Mouse (Mus musculus): ENCODE measurements around the gene Gm20538. TPM values are rescaled to one million over a fixed set of nuclear protein-coding genes. Genes with fewer than 3 reads are reported as not detected.

The Gm20538 gene
- total RNA-seq, 2 experiments from 2014 or later, result not detected

DNA sequence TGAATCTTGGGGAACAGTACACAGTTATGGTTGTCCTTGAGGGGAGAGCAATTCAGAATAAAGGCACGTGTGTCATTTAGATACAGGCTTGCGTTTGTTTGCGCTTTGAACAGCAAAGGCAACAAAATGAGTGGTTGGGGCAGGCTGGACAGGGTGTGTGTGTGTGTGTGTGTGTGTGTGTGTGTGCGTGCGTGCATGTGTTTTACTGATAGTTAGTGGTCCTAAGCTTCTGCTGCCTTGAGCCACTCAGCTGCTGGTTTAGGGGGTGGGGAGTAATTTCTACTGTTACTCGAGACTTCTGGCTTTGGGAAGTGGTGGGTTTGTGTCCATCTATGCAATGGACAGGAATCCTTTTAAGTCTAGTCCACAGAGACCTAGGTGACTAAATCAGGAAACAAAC, 53.7 kb downstream of the Gm20538 start:
- no peak for DNase-seq (ENCODE audit: low spot score in 2 of 2)
- intact Hi-C loops (cut with DNase I), result no loop called here

DNA sequence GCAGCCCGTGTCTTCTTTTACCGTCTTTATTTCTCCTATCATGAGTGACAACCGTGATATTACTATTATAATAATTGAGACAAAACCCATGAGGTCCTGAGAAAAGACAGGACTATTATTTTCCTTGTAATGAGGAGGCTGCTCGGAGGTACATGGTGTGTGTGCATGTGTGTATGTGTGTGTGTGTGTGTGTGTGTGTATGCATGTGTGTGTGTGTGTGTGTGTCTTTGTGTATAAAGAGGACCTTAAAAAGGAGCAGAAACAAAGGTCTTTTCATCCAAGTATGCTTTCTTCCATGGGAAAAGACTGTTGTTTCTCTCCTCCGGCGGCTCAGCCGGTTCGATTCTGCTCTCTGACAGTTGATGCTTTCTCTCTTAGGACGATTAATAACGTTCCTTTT, 55.7 kb downstream of the Gm20538 start:
- DNase-seq (ENCODE audit: low spot score in 2 of 2), result no peak
- intact Hi-C loops (cut with DNase I), result no loop called here

DNA sequence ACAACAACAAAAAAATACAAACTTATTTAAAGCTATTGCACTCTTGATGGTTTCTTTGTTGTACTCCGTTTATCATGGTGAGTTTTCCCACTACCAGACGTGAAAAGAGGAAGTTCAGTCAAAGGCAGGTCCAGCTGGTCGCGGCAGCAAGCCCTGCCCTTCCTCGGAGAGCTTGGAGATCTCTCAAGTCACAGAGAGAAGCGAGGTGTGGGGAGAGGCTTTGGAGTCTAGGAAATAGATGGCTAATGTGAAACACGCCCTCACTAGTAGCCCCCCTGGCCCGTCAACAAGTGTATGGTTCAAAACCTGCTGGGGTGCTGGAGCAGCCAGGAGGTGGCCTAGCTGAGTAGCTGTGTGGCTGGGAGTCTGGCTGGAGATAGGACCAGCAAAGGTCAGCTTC, 56.1 kb downstream of the Gm20538 start:
- intact Hi-C loops (cut with DNase I), result no loop called here

More for the DNA sequence above, 56.1 kb downstream of the Gm20538 start:
- no peak for DNase-seq (ENCODE audit: low spot score in 2 of 2)

Other genes with a start within 250 kb of the Gm20538 start
- 1 to 10 TPM; 2.2 to 3.1 TPM for gene Scd4, start 219.7 kb downstream of the Gm20538 start, total RNA-seq (2021)
- 100 to 1,000 TPM; 141 to 168 TPM for gene Scd1, start 145.0 kb downstream of the Gm20538 start, total RNA-seq (2021)
- not detected for gene Wnt8b, start 59.4 kb downstream of the Gm20538 start, total RNA-seq (2021)
- gene Sec31b, start 7.0 kb downstream of the Gm20538 start, total RNA-seq (2021), result under 1 TPM; 0.07 to 0.36 TPM
- 100 to 1,000 TPM; 365 to 378 TPM for gene Ndufb8, start 2.6 kb upstream of the Gm20538 start, total RNA-seq (2021)
- gene Hif1an, start 10.0 kb upstream of the Gm20538 start, total RNA-seq (2021), result 10 to 100 TPM; 26.3 to 31.9 TPM
- gene Pax2, start 203.2 kb upstream of the Gm20538 start, total RNA-seq (2021), result under 1 TPM; 0.16 to 0.32 TPM